Mouse (Mus musculus) right cerebral cortex, adult 2 months (tissue): ENCODE measurements around the gene 1700001K19Rik.
A peak's percentile ranks its signal among the peaks of the same experiment; 100 is the strongest.
"Not testable (repeated sequence)": the region's sequence is repeated elsewhere in the genome, so short reads cannot be mapped to it uniquely, and the experiment has no call there.

Source experiments
- DNase-seq, 2 experiments: peaks; one replicate each; pipeline ENCODE4 v3.0.0; 2021 to 2022; ENCODE audit warnings: low spot score in 2 of 2

The 1700001K19Rik gene

DNA sequence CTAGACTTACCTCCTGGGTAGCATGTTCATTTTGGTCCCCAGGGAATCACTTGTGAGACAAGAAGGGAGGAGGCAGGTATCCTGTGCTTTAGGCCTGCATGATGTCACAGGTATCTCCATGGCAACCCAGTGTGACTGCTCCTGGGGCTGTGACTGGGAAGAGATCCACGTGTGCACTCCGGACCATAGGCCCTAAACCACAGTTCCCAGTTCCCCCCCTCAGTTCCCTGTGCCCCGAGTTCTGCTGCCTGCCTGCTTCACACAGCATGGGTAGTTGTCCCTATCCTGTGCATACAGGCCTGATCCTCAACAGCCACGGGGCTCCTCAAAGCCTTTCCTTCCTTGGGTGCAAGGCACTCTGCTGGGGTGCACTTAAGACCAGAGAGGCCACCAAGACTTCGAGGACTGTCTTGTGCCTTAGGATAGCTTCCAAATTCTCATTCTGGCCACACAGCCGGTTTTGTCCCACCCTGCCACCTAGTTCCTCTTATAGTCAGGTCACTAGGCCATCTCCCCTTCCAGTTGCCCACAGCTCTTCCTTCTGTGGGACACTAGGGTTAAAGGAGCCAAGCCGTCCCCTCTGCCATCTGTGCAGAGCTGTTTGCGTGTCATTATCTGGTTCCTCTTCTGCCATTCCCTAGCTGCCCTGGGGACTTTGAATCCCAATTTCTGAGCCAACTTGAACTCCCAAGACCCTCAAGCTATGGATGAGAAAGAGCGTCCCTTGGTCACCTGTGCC is at the start of gene 1700001K19Rik:
TSS of gene 1700001K19Rik (minus strand) at position 59 of the 739 bp plus-strand sequence.
- no peak for DNase-seq

- no peak for DNase-seq
Observed at GRCm38 (mm10) chr12:110726428-110726827, 44.0 kb upstream of the 1700001K19Rik start.

GRCm38 (mm10) chr12:110725489-110725888 is 43.1 kb upstream of the 1700001K19Rik start:
- DNase-seq = no peak

DNA sequence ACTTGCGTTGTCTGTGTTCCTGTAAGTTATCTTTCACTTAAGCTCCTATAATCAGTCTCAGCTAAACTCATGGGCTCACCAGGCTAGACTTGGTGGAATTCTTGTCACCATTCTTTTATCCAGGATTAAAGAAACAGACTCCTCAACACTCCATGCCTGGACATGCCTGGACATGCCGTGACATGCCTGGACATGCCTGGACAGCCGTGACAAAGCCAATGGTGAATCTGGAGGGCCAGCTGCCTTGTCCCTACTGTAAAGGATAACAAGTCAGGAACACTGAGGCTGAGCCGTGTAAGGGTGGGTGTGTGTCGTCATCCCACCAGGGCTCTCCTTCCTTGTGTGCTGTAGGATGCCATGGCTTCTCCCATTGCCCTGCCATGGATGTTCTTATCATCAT is 42.6 kb upstream of the 1700001K19Rik start:
- DNase-seq = no peak

DNA sequence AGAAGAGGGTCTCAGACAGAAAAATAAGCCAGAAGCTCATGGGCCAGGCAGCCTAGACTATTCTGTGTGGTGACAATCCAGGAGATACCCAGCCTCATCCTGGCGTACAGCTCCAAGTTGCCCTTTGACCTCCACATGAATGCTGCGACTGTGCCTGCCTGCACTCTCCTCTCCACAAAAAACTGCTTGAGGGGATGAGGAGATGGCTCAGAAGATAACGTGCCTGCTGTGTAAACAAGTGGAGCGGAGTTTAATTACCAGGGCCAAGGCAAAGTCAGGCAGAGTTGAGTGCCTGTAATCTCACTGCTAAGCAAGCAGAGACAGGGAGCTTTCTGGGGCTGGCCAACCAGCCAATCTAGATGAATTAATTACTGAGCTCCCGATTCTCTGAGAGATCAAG is 33.6 kb upstream of the 1700001K19Rik start:
- no peak for DNase-seq

DNA sequence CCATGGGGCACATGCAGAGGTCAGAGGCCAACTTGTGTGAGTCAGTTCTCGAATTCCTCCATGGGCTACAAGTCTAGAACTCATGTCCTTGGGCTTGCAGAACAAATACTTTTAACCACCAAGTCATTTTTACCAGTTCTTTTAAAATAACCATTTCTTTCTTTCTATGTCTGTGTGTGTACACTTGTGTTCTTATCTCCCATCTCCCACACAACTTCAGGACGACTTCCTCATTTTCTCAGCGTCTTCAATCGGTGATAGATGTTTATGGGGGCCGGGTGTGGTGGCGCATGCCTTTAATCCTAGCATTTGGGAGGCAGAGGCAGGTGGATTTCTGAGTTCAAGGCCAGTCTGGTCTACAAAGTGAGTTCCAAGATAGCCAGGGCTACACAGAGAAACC is 31.8 kb upstream of the 1700001K19Rik start:
- DNase-seq = no peak

DNA sequence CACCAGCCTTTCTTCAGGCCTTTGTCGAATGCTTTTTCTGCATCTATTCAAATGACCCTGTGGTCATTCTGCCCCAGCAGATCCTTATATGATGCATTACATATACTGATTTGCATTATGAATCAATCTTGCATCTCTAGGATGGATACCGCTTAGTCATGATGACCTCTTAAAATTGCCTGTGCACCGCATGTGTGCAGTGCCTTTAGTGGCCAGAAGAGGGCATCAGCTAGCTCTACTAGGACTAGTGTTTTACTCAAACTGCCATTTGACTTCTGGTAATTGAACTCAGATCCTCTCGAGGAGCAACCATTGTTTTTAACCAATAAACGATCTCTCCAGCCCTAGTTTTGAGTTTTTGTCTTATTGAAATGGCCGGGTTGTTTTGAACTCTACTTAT is 31.4 kb upstream of the 1700001K19Rik start:
- DNase-seq = no peak

DNA sequence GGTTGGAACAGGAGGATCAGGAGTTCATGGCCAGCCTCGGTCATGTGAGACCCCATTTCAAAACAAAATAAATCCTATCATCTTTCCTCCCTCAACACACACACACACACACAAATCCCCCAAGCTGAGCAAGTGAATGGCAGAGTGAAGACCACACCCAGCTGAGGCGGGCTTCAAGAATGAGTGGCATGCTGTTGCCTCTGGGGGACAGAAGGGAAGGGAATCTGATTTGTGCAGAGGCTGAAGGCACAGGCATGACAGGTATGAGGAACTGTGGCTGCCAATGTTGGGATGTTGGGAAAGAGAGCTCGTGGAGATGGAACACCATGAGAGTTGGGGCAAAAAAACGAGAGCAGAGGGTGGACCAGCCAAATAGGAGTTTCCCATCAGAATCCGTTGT is 28.9 kb upstream of the 1700001K19Rik start:
- DNase-seq = no peak

GRCm38 (mm10) chr12:110707451-110707850 is 25.0 kb upstream of the 1700001K19Rik start:
- DNase-seq = no peak

GRCm38 (mm10) chr12:110706337-110707231 is 24.2 kb upstream of the 1700001K19Rik start:
- DNase-seq = peak in 1 of 2 experiments; percentile 29

DNA sequence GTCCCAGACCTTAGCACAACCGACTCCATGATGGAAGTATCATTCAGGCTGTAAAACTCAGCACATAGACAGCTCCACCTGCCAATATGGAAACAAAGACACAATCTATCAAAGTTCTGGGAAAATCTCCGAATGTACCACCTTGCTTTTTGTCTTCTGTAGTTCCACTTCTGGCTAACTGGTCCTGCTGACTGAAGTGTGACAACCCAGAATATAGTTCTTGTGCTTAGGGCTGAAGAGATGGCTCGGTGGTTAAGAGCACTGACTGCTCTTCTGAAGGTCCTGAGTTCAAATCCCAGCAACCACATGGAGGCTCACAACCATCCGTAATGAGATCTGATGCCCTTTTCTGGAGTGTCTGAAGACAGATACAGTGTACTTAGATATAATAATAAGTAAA is 23.0 kb upstream of the 1700001K19Rik start:
- not testable (repeated sequence) for DNase-seq

DNA sequence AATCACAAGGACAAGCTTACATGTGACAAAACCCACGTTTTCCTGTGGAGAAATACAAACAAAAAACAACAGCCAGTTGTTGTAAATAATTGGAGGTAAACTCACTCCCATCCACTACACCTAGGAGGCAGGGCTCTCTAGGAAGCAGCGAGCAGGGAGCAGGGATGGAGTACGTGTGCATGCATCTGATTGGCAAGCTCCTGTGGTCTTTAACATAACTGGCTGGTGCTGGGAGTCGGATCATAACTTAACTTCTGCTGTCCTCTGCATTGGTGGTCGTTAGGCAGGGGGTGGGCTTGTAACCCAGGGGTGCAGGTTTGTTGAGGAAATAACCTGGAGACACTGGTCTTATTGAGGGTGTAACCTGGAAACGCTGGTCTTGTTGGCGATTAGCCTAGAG is 21.3 kb upstream of the 1700001K19Rik start:
- DNase-seq = no peak

DNA sequence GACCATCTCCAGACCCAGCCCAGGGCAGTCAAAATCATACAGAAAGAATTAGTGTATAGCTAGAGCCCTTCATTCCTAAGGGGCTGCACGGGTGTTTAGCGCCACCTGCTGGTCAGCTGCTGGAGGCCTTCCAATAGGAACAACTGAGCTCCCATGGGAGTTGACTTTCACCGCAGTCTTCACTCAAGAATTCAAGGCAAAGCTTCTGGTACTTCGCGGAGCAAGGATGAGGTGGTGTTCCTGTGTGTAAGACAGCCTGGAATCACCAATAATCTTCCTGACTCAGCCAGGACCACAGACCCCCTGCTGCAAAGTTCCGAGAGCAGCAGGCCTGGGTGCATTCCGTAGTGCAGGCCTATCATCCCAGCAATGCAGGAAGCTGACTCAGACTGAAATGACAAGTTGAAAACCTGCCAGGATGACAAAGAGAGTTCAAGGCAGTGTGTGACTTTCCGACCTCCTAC is 20.6 kb upstream of the 1700001K19Rik start:
- peak; percentile 85 to 89 for DNase-seq

- DNase-seq = no peak
Observed at GRCm38 (mm10) chr12:110702556-110702955, 20.1 kb upstream of the 1700001K19Rik start, which contains the start of gene Hsp90aa1. Hsp90aa1 (minus strand) TSS chr12:110702728.

- not testable (repeated sequence) for DNase-seq
Observed at GRCm38 (mm10) chr12:110701363-110701762, 18.9 kb upstream of the 1700001K19Rik start.

GRCm38 (mm10) chr12:110700730-110701129 is 18.3 kb upstream of the 1700001K19Rik start:
- no peak for DNase-seq

DNA sequence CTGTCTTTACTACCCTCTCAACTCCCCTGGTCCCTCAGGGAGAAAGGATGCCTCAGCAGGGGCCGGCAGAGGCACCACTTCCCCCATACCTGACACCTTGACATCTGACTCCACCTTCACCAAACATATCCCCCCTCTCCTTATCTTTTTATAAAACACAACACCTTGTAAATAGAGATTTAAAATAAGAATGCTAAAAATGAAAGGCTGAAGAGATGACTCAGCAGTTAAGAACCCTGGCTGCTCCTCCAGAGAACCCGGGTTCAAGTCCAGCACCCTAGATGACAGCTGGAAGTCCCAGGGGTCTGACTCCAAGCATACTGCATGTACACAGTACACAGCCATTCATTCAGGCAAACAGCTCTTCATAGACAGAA is 16.7 kb upstream of the 1700001K19Rik start:
- DNase-seq = no peak

DNA sequence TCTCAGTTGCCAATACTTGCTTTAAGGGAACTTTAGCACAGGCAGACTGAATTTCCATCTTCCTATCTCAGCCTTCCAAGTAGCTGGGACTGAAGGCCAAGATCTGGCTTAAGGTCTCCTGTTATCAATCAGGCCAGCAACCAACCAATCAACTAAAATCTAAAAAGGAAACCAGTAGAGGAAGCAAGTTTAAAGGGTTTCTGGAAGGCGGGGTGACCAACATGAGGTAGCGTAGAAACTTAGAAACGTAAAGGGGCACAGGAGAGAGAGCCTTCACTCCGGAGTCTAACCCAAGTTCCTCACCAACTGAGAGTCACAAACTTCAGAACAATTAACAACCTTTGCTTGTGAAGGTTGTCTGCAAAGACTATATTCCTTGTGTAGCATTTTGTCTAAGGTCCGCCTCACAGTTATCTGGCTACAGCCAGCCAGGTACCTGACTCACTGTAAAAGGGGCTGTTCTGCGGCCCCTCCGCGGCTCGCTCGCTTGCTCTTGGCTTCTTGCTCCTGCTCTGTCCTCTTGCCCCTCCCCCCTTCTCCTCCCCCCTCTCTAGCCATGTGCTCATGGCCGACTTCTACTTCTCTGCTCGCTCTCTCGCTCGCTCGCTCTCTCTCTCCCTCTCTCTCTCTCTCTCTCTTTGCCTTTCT is 16.2 kb upstream of the 1700001K19Rik start:
- DNase-seq = no peak

GRCm38 (mm10) chr12:110698080-110698479 is 15.7 kb upstream of the 1700001K19Rik start:
- DNase-seq = no peak

GRCm38 (mm10) chr12:110697457-110697856 is 15.0 kb upstream of the 1700001K19Rik start:
- DNase-seq = no peak

GRCm38 (mm10) chr12:110696975-110697400 is 14.6 kb upstream of the 1700001K19Rik start:
- DNase-seq = no peak
